Mouse (Mus musculus): ENCODE data around the gene Pik3r1. TPM values are rescaled to one million over a fixed set of nuclear protein-coding genes. Genes with fewer than 3 reads are reported as not detected.

Gene Pik3r1
- polyA plus RNA-seq, 1 experiment from 2014 or later = 44.4 TPM

DNA sequence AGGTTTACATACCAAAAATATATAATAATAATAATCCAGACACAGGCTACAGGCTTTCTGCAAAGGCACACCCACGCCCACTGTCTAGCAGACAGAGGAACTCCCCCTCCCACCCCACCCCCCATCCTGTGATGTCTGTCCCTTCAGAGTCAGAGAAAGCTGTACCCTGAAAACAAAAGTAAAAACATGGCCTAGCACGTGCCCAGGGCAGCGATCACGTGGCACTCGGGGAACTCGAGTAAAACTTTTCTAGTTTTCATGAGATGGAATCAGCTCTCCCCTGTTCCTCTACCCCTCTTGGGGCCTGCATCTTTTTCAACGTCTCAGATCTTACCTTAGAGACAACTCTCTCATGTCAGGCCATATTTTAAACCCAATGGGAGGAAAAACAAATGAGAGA, 71.2 kb downstream of the Pik3r1 start:
- 66% methylated on average over 7 of the region's 7 CpGs for whole genome bisulfite sequencing
- H3K4me1 ChIP-seq = peaks cover 49% of the 10 kb centered on the region
- no peak for ATAC-seq (ENCODE audit: low FRiP score, low read depth)
- H3K4me3 ChIP-seq = no peak overlapping the region
- no peak overlapping the region for H3K4me2 ChIP-seq (replicated peaks)
- peaks cover 9% of the 10 kb centered on the region for H3K36me3 ChIP-seq
- no peak overlapping the region for H3K9ac ChIP-seq
- no peak overlapping the region for H3K27ac ChIP-seq
- no peaks in the 10 kb centered on the region for H3K9me3 ChIP-seq
- peaks cover 12% of the 10 kb centered on the region for H3K27me3 ChIP-seq

DNA sequence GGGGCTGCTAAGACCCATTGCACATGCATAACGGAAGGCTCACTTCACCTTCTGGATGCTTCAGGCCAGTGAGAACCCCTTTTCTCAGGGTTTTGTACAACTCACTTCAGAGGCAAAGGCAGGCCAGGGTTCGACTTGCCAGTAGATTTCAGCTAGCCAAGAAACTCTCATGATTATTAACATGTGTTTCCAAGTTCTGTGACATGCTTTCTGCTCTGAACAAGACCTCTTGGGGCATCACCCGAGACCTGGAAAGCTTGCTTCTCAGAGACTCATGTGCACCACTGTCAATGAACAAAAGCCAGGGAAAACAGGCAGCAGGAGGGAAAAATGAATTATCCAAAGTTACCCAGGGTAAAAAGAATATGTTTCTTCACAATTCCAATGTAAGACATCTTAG, 71.7 kb downstream of the Pik3r1 start:
- H3K4me1 ChIP-seq = peaks cover 55% of the 10 kb centered on the region
- ATAC-seq (ENCODE audit: low FRiP score, low read depth) = no peak
- no peak overlapping the region for H3K27ac ChIP-seq

DNA sequence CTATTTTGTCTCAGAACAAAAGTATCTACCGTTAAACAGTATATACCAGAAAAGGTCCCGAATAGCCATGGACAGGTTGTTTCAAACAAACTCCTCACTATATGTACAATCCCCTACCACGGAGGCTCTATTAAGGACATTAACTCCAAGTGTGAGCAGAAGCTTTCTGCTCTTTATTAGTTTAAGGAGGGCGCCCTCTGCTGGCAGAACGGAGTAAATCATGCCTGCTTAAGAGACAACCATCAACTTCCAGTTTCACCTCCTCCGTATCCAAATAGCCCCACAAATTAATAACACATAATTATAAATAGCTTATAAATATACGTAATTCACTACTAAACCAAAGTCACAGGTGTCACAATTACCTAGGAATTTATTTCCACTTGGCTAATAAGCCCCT, 72.1 kb downstream of the Pik3r1 start:
- 4% methylated on average over 7 of the region's 7 CpGs for WGBS
- Histone ChIP-seq H3K27ac (no peak overlapping the region), H3K9ac (no peak overlapping the region), H3K27me3 (peaks cover 12% of the 10 kb centered on the region), H3K4me3 (no peak overlapping the region), H3K9me3 (no peaks in the 10 kb centered on the region), H3K4me1 (peaks cover 59% of the 10 kb centered on the region), H3K4me2 (replicated peaks) (no peak overlapping the region), H3K36me3 (peaks cover under 1% of the 10 kb centered on the region; the same call in 1 of the 2 replicates)
- ATAC-seq (ENCODE audit: low FRiP score, low read depth) = no peak

More for the DNA sequence above, 71.7 kb downstream of the Pik3r1 start:
- Histone ChIP-seq H3K4me3 (no peak overlapping the region), H3K36me3 (peaks cover 5% of the 10 kb centered on the region; the same call in 1 of the 2 replicates), H3K9ac (no peak overlapping the region), H3K27me3 (peaks cover 12% of the 10 kb centered on the region), H3K4me2 (replicated peaks) (no peak overlapping the region), H3K9me3 (no peaks in the 10 kb centered on the region)
- WGBS = 32% methylated on average over 3 of the region's 3 CpGs

- Histone ChIP-seq H3K4me1 (peaks cover 65% of the 10 kb centered on the region), H3K27me3 (peaks cover 12% of the 10 kb centered on the region), H3K9me3 (no peaks in the 10 kb centered on the region), H3K9ac (peak overlapping the region; percentile 78), H3K4me2 (replicated peaks) (peak overlapping the region; percentile 90), H3K4me3 (peak overlapping the region; percentile 63), H3K36me3 (no peaks in the 10 kb centered on the region), H3K27ac (peak overlapping the region; percentile 75)
- WGBS = under 1% methylated on average over 48 of the region's 48 CpGs
- peak; percentile 64 for ATAC-seq (ENCODE audit: low FRiP score, low read depth)
Observed at GRCm38 (mm10) chr13:101694496-101695251, 73.3 kb downstream of the Pik3r1 start.

- Histone ChIP-seq H3K4me2 (replicated peaks) (peak overlapping the region; percentile 90), H3K27me3 (peaks cover 5% of the 10 kb centered on the region), H3K9me3 (no peaks in the 10 kb centered on the region), H3K9ac (peak overlapping the region; percentile 78), H3K27ac (peak overlapping the region; percentile 75), H3K36me3 (peaks cover 5% of the 10 kb centered on the region; the same call in 1 of the 2 replicates), H3K4me3 (peak overlapping the region; percentile 63), H3K4me1 (peaks cover 65% of the 10 kb centered on the region)
- peak; percentile 68 for ATAC-seq (ENCODE audit: low FRiP score, low read depth)
- WGBS = under 1% methylated on average over 12 of the region's 12 CpGs
Observed at GRCm38 (mm10) chr13:101693967-101694495, 74.0 kb downstream of the Pik3r1 start.

DNA sequence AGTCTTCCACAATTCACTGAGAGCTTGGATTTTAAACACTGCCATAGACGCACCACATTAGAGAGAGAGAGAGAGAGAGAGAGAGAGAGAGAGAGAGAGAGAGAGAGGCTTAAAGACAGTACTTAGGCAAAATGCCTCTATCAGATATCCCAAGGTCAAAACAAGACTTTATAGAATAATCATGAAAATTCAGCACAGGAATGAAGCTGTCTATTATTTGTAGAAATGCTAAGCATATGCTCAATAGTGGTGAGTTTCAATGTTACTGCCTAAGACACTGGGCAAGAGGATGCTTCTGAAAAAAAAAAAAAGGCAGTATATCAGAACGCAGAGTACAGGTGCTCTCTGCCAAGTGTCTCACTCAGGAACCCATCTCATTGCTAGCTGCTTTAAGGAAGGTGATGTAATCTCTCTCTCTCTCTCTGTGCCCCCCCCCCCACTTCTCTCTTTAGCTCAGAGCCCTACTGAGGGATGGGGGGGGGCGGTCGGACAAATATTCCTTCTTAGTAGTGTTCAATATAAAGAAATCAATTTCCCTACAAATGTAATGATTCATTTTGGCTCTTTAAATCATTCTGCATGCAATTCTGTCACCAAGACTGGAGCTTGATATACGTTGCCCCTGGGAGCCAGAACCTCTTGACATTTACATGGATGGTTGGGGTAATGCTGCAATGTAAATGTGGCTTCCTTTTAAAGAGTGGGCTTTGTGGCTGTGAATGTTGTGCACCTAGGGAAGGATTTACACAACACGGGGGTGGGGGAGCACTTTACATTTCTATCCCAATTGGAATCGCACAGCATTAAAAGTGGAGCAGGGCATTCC, 74.9 kb downstream of the Pik3r1 start:
- Histone ChIP-seq H3K27ac (peak overlapping the region; percentile 67; the same call in 1 of the 2 replicates), H3K27me3 (peaks cover 3% of the 10 kb centered on the region; the same call in 1 of the 2 replicates), H3K36me3 (peaks cover 11% of the 10 kb centered on the region; the same call in 1 of the 2 replicates), H3K4me1 (peaks cover 62% of the 10 kb centered on the region), H3K4me2 (replicated peaks) (peak overlapping the region; percentile 90), H3K4me3 (peak overlapping the region; percentile 63), H3K9me3 (no peaks in the 10 kb centered on the region), H3K9ac (peak overlapping the region; percentile 58)
- 53% methylated on average over 7 of the region's 7 CpGs for WGBS
- ATAC-seq (ENCODE audit: low FRiP score, low read depth) = no peak

DNA sequence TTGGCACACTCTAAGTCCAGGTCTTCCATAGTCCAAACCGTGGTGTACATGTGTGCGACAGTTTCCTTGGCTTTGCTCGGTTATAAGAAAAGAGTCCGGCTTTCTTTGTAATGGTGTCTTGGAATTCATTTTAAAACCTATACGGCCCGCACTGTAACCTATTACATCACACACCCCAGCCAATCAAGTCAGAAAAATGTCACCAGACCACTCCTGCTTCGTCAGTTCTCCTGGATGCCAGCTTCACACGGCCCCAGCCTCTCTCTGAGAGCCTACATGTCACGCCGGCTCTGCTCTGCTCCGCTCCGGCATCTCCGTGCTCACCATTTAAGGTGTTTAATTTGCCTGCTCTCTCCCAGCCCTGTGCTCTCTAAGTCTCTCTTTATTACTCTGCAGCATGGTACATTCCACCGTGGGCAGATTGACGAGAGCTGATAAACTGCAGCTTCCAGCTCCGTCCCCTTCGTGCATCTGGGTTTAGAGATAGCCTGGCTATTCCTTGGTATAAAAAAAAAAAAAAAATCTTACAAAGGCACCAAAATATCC, 75.7 kb downstream of the Pik3r1 start:
- H3K4me3 ChIP-seq = peak overlapping the region; percentile 63
- peaks cover 3% of the 10 kb centered on the region; the same call in 1 of the 2 replicates for H3K27me3 ChIP-seq
- 10% methylated on average over 17 of the region's 17 CpGs for WGBS
- H3K4me1 ChIP-seq = peaks cover 58% of the 10 kb centered on the region
- peak; percentile 54 for ATAC-seq (ENCODE audit: low FRiP score, low read depth)
- H3K36me3 ChIP-seq = peaks cover 19% of the 10 kb centered on the region
- peak overlapping the region; percentile 58 for H3K9ac ChIP-seq
- peak overlapping the region; percentile 67 for H3K27ac ChIP-seq
- H3K4me2 ChIP-seq (replicated peaks) = peak overlapping the region; percentile 90
- H3K9me3 ChIP-seq = no peaks in the 10 kb centered on the region

DNA sequence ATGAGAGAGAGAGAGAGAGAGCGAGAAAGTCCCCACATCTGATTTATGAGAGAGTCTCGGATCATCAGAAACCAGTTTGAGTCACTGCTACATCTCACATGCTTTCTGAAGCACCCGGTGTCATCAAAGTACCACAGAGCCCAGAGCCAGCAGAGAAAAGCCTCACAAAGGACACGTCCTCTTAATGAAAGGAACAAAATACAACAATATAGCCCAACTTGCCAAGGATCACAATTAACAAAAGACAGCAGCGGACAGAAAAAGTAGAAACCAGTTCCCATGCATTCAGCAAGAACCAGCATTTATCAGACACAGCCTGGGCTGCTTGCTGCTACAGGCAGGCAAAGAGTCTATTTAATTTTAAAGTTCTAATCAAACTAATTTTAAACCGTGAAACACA, 76.3 kb downstream of the Pik3r1 start:
- peak overlapping the region; percentile 90 for H3K4me2 ChIP-seq (replicated peaks)
- H3K27ac ChIP-seq = peak overlapping the region; percentile 53; the same call in 1 of the 2 replicates
- 52% methylated on average over 6 of the region's 6 CpGs for WGBS

DNA sequence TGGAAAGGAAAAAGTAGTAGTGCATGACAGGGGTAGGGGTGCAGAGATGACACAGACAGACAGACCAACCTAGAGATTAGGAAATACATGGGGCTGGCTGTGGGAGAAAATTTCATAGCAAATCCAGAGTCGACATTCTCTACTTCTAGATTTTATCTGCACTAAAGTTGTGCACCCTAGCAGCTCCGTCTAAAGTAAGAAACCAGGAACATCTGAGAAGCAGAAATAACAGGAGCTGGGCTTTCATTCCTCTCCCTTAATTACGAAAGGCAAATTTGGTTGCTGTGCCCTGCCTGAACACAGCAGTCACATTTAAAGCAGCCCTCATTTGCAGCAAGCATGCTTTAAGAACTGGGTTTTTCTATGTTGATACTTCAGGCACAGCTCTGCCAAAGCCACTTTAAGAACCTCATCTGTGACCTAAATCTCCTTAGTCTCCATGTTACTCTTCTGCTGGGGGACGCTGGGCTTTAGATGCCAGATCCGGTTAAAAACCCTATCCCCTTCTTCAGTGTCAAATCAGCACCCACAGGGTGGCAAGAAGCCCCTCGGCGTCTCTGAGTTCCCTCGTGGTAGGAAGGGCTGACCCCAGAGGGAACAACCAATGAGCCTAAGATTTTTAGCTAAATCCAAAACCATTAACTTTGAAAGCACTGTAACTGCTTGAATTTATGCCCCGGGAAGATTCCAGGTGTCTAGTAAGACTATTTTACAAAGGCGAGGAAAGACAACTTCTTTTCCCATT, 76.9 kb downstream of the Pik3r1 start:
- peak overlapping the region; percentile 53; the same call in 1 of the 2 replicates for H3K27ac ChIP-seq
- peak overlapping the region; percentile 58 for H3K9ac ChIP-seq
- H3K4me2 ChIP-seq (replicated peaks) = peak overlapping the region; percentile 90
- no peaks in the 10 kb centered on the region for H3K9me3 ChIP-seq
- peaks cover 3% of the 10 kb centered on the region; the same call in 1 of the 2 replicates for H3K27me3 ChIP-seq
- peaks cover 46% of the 10 kb centered on the region for H3K4me1 ChIP-seq
- ATAC-seq (ENCODE audit: low FRiP score, low read depth) = no peak
- peaks cover 31% of the 10 kb centered on the region for H3K36me3 ChIP-seq
- peak overlapping the region; percentile 63 for H3K4me3 ChIP-seq
- WGBS = 54% methylated on average over 10 of the region's 10 CpGs

More for the DNA sequence above, 76.3 kb downstream of the Pik3r1 start:
- H3K27me3 ChIP-seq = peaks cover 3% of the 10 kb centered on the region; the same call in 1 of the 2 replicates
- H3K4me1 ChIP-seq = peaks cover 52% of the 10 kb centered on the region
- peak overlapping the region; percentile 58 for H3K9ac ChIP-seq
- H3K36me3 ChIP-seq = peaks cover 26% of the 10 kb centered on the region
- H3K9me3 ChIP-seq = no peaks in the 10 kb centered on the region
- peak overlapping the region; percentile 63 for H3K4me3 ChIP-seq
- ATAC-seq (ENCODE audit: low FRiP score, low read depth) = no peak

DNA sequence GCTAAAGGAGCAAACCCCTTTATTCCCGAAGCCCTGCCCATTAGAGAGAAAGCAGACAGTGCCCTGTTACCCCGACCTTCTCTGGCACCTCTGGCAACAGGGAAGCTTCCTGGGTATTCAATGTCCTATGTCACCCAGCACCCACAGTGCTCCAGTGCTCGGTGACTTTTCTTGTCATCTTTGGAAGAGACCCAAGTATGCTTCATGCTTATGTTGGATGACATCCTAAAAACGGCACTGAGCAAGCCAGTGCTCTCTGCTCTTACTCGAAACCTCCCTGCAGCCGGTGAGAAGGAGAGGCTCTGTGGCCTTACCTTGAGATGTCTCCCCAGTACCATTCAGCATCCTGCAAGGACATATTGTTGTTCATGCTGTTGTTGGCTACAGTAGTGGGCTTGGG, 77.8 kb downstream of the Pik3r1 start:
- peaks cover 39% of the 10 kb centered on the region for H3K4me1 ChIP-seq
- peaks cover 41% of the 10 kb centered on the region for H3K36me3 ChIP-seq
- 64% methylated on average over 6 of the region's 6 CpGs for WGBS
- no peak overlapping the region for H3K27ac ChIP-seq
- no peak for ATAC-seq (ENCODE audit: low FRiP score, low read depth)
- peak overlapping the region; percentile 5; the same call in 1 of the 2 replicates for H3K4me3 ChIP-seq
- H3K4me2 ChIP-seq (replicated peaks) = peak overlapping the region; percentile 90
- H3K9ac ChIP-seq = no peak overlapping the region
- H3K27me3 ChIP-seq = peaks cover 3% of the 10 kb centered on the region; the same call in 1 of the 2 replicates
- no peaks in the 10 kb centered on the region for H3K9me3 ChIP-seq

- Histone ChIP-seq H3K9ac (no peak overlapping the region), H3K27me3 (no peaks in the 10 kb centered on the region), H3K9me3 (no peaks in the 10 kb centered on the region), H3K36me3 (peaks cover 67% of the 10 kb centered on the region), H3K4me2 (replicated peaks) (no peak overlapping the region), H3K4me3 (no peak overlapping the region), H3K4me1 (peaks cover 10% of the 10 kb centered on the region), H3K27ac (no peak overlapping the region)
- 93% methylated on average over 13 of the region's 13 CpGs for WGBS
- no peak for ATAC-seq (ENCODE audit: low FRiP score, low read depth)
Observed at GRCm38 (mm10) chr13:101686256-101686655, 81.8 kb downstream of the Pik3r1 start.

Measured in limb, embryonic 13.5 days (tissue).